Mouse (Mus musculus) midbrain, embryonic 11.5 days (tissue): ENCODE measurements around the gene Lrp2. TPM values are rescaled to one million over a fixed set of nuclear protein-coding genes. Genes with fewer than 3 reads are reported as not detected.
A peak's percentile ranks its signal among the peaks of the same experiment; 100 is the strongest.

Experiments used
- ATAC-seq: fragments of 200-750 bp; cut with Nextera tagmentation; 2 replicates; pipeline ENCODE4 v1.8.0; 2017; ENCODE audit warnings: moderate TSS enrichment, moderate library complexity; ENCODE audit not compliant: low FRiP score
- DNase-seq: peaks from one replicate; pipeline ENCODE4 v3.0.0; 2015; ENCODE audit warnings: low spot score; ENCODE audit errors: missing footprints
- H3K27ac ChIP-seq: fragments of 300-500 bp; sonication (generic); 2 replicates; pipeline ENCODE4 v1.5.1; 2014; ENCODE audit warnings: low read depth, low read length
- H3K27me3 ChIP-seq: fragments of 300-500 bp; sonication (generic); 2 replicates; pipeline ENCODE4 v1.6.1; 2014; ENCODE audit warnings: mild to moderate bottlenecking, low read length, moderate library complexity, mixed read lengths; ENCODE audit not compliant: control insufficient read depth, insufficient read depth
- H3K36me3 ChIP-seq: fragments of 300-500 bp; sonication (generic); 2 replicates; pipeline ENCODE4 v1.6.1; 2014; ENCODE audit warnings: mild to moderate bottlenecking, low read length, moderate library complexity, mixed read lengths; ENCODE audit not compliant: control insufficient read depth, insufficient read depth
- H3K4me1 ChIP-seq: fragments of 300-500 bp; sonication (generic); 2 replicates; pipeline ENCODE4 v1.6.1; 2014; ENCODE audit warnings: low read length; ENCODE audit not compliant: control insufficient read depth, insufficient read depth
- H3K4me2 ChIP-seq: fragments of 300-500 bp; sonication (generic); 2 replicates; pipeline ENCODE4 v1.6.1; 2014; ENCODE audit warnings: mild to moderate bottlenecking, moderate library complexity
- H3K4me3 ChIP-seq: fragments of 300-500 bp; sonication (generic); 2 replicates; pipeline ENCODE4 v1.5.1; 2014; ENCODE audit warnings: low read depth, low read length
- H3K9ac ChIP-seq: fragments of 300-500 bp; sonication (generic); 2 replicates; pipeline ENCODE4 v1.6.1; 2014; ENCODE audit warnings: low read length
- H3K9me3 ChIP-seq: fragments of 300-500 bp; sonication (generic); 2 replicates; pipeline ENCODE4 v1.6.1; 2016; ENCODE audit warnings: low read length; ENCODE audit not compliant: control insufficient read depth
- WGBS: fragments of 180-500 bp; shearing (Covaris S2); extraction: QIAGEN DNeasy Blood & Tissue Kit; methylation state at CpG from one replicate; pipeline ENCODE4 v1.1.7; 2014; 5-methylcytosine and 5-hydroxymethylcytosine counted together
- polyA plus RNA-seq: library from polyadenylated mRNA; unstranded; fragments of >200 nt; fragmentation: Nextera tagmentation; extraction: Ambion mirVana; gene quantifications from 2 replicates; pipeline ENCODE4 v1.2.1, GENCODE M21; 2014

Gene Lrp2
- polyA plus RNA-seq, 1 experiment from 2014 or later, result 5.6 TPM

GRCm38 (mm10) chr2:69395597-69396248 lies 190.1 kb downstream of the Lrp2 start:
- Histone ChIP-seq H3K27me3 (no peaks in the 10 kb centered on the region), H3K4me2 (no peak overlapping the region), H3K27ac (no peak overlapping the region), H3K4me1 (no peaks in the 10 kb centered on the region), H3K36me3 (no peaks in the 10 kb centered on the region), H3K9ac (no peak overlapping the region), H3K9me3 (no peaks in the 10 kb centered on the region), H3K4me3 (no peak overlapping the region)
- no peak for ATAC-seq
- 77% methylated on average over 9 of the region's 9 CpGs for WGBS
- DNase-seq, result peak; percentile 28

DNA sequence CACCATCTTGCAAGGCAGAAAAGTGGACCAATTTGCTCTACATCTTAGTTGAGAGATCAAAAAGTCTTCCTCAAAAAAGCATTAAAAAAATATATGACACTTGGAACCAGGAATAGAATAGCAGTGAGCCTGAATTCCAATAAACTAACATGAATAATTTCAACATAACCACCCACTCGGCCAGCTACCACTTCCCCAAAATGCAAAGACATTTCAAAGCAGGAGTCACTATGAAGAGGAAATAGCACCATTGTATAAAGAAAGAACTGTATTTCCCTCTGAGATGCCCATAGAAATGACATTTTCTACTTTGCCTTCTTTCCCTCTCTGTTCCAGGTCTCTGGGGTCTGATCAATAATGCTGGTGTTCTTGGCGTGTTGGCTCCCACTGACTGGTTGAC lies 191.9 kb downstream of the Lrp2 start:
- Histone ChIP-seq H3K4me3 (no peak overlapping the region), H3K4me2 (no peak overlapping the region), H3K36me3 (no peaks in the 10 kb centered on the region), H3K27ac (no peak overlapping the region), H3K9ac (no peak overlapping the region), H3K27me3 (no peaks in the 10 kb centered on the region), H3K9me3 (no peaks in the 10 kb centered on the region), H3K4me1 (no peaks in the 10 kb centered on the region)
- DNase-seq, result no peak
- WGBS, result 93% methylated on average over 2 of the region's 2 CpGs
- ATAC-seq, result no peak

- 90% methylated on average over 3 of the region's 3 CpGs for WGBS
- ATAC-seq, result no peak
- no peak overlapping the region for H3K27ac ChIP-seq
- no peaks in the 10 kb centered on the region for H3K27me3 ChIP-seq
- H3K9me3 ChIP-seq, result no peaks in the 10 kb centered on the region
- no peaks in the 10 kb centered on the region for H3K36me3 ChIP-seq
- no peak for DNase-seq
- no peaks in the 10 kb centered on the region for H3K4me1 ChIP-seq
- no peak overlapping the region for H3K9ac ChIP-seq
- no peak overlapping the region for H3K4me2 ChIP-seq
- H3K4me3 ChIP-seq, result no peak overlapping the region
These were observed 199.6 kb downstream of the Lrp2 start for GRCm38 (mm10) chr2:69386118-69386871.

GRCm38 (mm10) chr2:69382838-69383237 lies 203.0 kb downstream of the Lrp2 start:
- H3K9me3 ChIP-seq, result no peaks in the 10 kb centered on the region
- DNase-seq (no peak), ATAC-seq (no peak)
- H3K9ac ChIP-seq, result no peak overlapping the region
- no peaks in the 10 kb centered on the region for H3K4me1 ChIP-seq
- H3K36me3 ChIP-seq, result no peaks in the 10 kb centered on the region
- no peak overlapping the region for H3K4me2 ChIP-seq
- H3K4me3 ChIP-seq, result no peak overlapping the region
- whole genome bisulfite sequencing, result 89% methylated on average over 5 of the region's 5 CpGs
- no peaks in the 10 kb centered on the region for H3K27me3 ChIP-seq
- H3K27ac ChIP-seq, result no peak overlapping the region

- 53% methylated on average over 8 of the region's 8 CpGs for WGBS
- Histone ChIP-seq H3K9me3 (no peaks in the 10 kb centered on the region), H3K36me3 (no peaks in the 10 kb centered on the region), H3K27ac (no peak overlapping the region), H3K27me3 (no peaks in the 10 kb centered on the region), H3K4me2 (no peak overlapping the region), H3K4me1 (no peaks in the 10 kb centered on the region), H3K9ac (no peak overlapping the region), H3K4me3 (no peak overlapping the region)
- no peak for DNase-seq
- no peak for ATAC-seq
These were observed 204.1 kb downstream of the Lrp2 start for GRCm38 (mm10) chr2:69381740-69382139.

- 82% methylated on average over 13 of the region's 13 CpGs for WGBS
- Histone ChIP-seq H3K4me3 (no peak within 1 kb of the TSS), H3K9me3 (no peaks in the 10 kb centered on the region), H3K27me3 (no peaks in the 10 kb centered on the region), H3K9ac (no peak within 1 kb of the TSS), H3K36me3 (no peaks in the 10 kb centered on the region), H3K4me1 (no peaks in the 10 kb centered on the region), H3K27ac (no peak within 1 kb of the TSS), H3K4me2 (no peak within 1 kb of the TSS)
- DNase-seq (no peak), ATAC-seq (no peak)
These were observed 205.6 kb downstream of the Lrp2 start, which contains the start of gene Dhrs9 for GRCm38 (mm10) chr2:69380281-69380680. Gene Dhrs9 (plus strand): TSS chr2:69380445.

DNA sequence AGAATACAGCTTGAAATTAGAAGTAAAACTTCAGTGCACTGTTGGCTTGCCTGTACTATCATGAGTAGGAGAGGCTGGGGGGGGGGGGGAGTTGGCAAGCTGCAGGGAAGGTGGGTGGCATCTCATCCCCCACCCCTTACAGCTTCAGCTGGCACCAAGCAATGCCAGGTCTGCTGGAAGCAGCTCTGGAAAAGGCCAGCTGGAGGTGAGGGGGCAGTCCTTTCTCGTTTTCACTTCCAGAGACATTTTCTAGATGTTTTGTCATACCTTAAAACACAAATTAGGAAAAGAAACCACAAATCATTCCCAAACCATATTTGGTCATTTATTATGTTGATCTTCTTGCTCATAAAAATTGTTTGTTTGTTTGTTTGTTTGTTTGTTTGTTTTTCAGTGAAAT lies 206.1 kb downstream of the Lrp2 start:
- ATAC-seq (no peak), DNase-seq (no peak)
- H3K4me3 ChIP-seq, result no peak overlapping the region
- H3K27me3 ChIP-seq, result no peaks in the 10 kb centered on the region
- H3K9ac ChIP-seq, result no peak overlapping the region
- H3K36me3 ChIP-seq, result no peaks in the 10 kb centered on the region
- no peak overlapping the region for H3K4me2 ChIP-seq
- H3K9me3 ChIP-seq, result no peaks in the 10 kb centered on the region
- WGBS, result 83% methylated on average over 1 of the region's 1 CpGs
- no peak overlapping the region for H3K27ac ChIP-seq
- H3K4me1 ChIP-seq, result no peaks in the 10 kb centered on the region

GRCm38 (mm10) chr2:69376780-69377179 lies 209.1 kb downstream of the Lrp2 start:
- no peaks in the 10 kb centered on the region for H3K36me3 ChIP-seq
- DNase-seq, result no peak
- ATAC-seq, result no peak
- no peaks in the 10 kb centered on the region for H3K27me3 ChIP-seq
- 87% methylated on average over 2 of the region's 2 CpGs for WGBS
- H3K9me3 ChIP-seq, result no peaks in the 10 kb centered on the region
- no peak overlapping the region for H3K4me3 ChIP-seq
- no peak overlapping the region for H3K9ac ChIP-seq
- H3K4me2 ChIP-seq, result no peak overlapping the region
- H3K4me1 ChIP-seq, result no peaks in the 10 kb centered on the region
- no peak overlapping the region for H3K27ac ChIP-seq
